Mouse (Mus musculus) heart, adult 9 months (tissue): ENCODE measurements around the gene Aqp3.
"Not testable (repeated sequence)": the region's sequence is repeated elsewhere in the genome, so short reads cannot be mapped to it uniquely, and the experiment has no call there.

Source experiments
- DNase-seq, 2 experiments: peaks; one replicate each; pipeline ENCODE4 v3.0.0; 2022; ENCODE audit warnings: low spot score in 2 of 2

Aqp3 gene

GRCm38 (mm10) chr4:41107440-41107839 lies 9.5 kb upstream of the Aqp3 start:
- DNase-seq = no peak

GRCm38 (mm10) chr4:41102901-41103300 lies 4.9 kb upstream of the Aqp3 start:
- no peak for DNase-seq

GRCm38 (mm10) chr4:41100986-41101385 lies 3.0 kb upstream of the Aqp3 start:
- no peak for DNase-seq

- no peak for DNase-seq
Measured at GRCm38 (mm10) chr4:41098577-41098951, 581 bp upstream of the Aqp3 start.

GRCm38 (mm10) chr4:41097381-41097780 lies 602 bp downstream of the Aqp3 start:
- DNase-seq = no peak

GRCm38 (mm10) chr4:41096794-41097193 lies 1.2 kb downstream of the Aqp3 start:
- DNase-seq = no peak

GRCm38 (mm10) chr4:41096169-41096568 lies 1.8 kb downstream of the Aqp3 start:
- DNase-seq = no peak

- DNase-seq = no peak
Measured at GRCm38 (mm10) chr4:41094361-41094760, 3.6 kb downstream of the Aqp3 start.

DNA sequence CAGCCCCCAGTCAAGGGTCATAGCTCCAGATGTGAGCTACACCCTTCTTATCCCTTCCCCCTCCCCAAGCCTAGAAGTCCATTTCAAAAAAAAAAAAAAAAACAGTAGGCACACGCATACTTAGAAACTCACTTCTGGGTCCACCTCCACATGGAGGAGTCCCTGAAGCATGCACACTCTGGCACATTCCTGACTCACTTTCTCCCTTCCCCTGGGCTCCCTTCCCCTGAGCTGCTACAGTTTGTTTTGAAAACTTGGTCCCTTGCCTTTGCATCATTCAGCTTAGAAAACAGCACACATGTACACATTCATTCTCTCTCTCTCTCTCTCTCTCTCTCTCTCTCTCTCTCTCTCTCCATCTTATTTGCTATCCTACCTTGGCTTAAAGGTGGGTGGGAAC lies 5.0 kb downstream of the Aqp3 start:
- DNase-seq = no peak

DNA sequence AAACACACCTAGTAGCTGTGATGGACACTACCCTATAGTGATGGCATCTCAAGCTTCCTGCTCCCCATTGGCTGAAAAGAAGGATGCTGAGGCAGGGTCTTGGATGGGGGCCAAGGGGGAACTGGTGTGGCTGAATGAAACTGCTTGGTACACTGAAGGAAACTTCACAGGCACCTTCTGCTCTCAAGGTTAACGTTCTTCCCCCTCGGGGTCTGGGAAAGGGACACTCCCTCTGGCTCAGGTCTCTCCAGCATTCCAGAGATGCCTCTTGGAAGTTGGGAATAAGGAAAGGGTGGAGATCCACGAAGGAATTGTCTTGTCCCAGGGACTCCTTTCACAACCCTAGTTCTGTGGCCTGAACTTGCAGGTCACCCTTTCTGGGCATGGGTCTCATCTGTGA lies 6.6 kb downstream of the Aqp3 start:
- DNase-seq = no peak

DNA sequence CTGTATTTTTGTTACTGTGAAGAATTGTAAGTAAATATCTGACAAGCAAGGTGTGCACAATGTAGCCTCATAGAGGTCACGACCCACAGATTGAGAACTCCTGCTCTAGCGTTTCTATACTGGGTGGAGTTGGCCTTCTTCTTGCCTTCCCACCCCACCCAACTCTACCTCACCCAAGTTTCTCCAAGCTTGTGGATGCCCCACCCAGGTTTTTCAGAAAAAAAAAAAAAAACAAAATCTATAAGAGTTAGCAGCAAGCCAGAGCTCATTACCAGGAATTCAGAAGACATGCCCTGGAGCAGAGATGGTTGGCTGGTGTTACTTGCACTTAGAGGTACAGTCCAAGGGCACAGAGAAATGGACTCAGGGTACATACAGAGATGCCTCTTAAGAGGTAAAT lies 8.3 kb downstream of the Aqp3 start:
- DNase-seq = no peak

DNA sequence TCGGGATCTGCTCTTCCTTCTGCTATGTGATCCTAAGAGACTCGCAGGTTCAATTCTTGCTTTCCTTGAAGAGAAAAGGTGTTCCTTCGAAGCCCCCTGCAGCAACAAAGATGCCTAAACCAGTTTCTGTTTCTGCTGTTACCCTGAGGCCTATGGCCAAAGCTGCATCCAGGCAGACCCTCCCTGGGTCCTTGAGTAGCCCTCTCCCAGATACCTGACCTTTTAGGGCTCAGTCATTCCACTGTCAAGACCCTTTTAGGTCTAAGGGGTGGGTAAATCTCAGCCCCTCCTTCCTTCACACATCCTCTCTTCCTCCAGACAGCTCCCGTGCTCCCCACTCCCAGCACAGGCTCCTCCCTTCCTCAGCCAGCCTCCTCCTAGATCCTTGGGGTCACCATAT lies 8.8 kb downstream of the Aqp3 start:
- no peak for DNase-seq

DNA sequence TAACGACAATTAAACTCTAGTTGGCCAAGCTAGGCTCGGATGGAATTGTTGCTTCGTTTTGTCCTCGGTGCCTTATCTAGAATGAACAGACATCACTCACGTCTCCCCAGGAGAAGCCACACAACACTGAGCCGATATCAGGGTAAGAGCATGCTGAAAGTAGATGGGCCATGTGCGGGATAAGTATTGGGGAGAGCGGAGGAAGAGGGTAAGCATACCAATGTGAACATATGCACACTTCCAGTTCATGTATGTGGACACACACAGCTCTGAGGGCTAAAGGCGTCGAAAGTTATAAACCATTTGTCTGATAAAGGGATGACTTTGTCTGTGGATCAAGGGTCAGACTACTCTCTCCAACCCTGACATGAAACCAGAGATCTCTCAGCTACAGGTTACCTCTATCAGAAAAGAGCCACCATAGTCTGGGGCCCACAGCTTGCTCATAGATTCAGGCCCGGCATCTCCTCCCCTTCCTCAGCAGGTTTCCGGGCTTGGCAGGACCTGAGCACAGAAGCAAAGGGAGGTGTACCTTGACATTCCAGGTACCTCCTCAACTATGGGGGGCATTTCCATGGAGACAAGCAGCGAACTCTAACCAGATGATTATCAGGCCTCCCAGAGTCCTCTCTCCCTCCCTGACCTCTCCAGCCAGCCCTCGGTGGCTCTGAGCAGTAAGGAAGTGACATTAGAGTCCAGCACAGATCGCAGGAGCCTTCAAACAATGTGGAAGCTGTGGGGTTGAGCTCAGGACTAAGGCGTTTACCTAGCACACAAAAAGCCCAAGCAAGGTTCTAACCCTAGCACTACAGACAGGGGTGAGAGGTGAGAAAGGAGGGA lies 10.3 kb downstream of the Aqp3 start:
- DNase-seq = no peak

DNA sequence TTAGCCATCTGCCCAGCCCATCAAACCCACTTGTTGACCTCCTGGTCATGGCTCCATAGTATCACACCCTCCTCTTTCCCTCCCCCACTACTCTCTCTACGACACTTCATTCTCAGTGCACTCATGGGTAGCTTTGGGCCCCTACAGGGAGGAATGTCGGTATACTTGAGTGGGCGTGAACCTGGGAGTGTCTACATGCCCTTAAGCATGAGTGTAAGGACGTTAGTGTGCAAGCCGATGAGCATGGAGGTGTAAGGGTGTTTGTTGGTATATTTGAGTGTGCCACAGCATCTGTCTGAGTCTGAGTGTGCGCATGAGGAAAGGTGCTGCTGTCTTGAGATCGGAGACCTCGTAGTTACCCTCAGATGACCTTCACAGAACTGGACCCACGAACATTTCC lies 11.0 kb downstream of the Aqp3 start:
- DNase-seq = no peak

GRCm38 (mm10) chr4:41084819-41085218 lies 13.2 kb downstream of the Aqp3 start:
- no peak for DNase-seq

DNA sequence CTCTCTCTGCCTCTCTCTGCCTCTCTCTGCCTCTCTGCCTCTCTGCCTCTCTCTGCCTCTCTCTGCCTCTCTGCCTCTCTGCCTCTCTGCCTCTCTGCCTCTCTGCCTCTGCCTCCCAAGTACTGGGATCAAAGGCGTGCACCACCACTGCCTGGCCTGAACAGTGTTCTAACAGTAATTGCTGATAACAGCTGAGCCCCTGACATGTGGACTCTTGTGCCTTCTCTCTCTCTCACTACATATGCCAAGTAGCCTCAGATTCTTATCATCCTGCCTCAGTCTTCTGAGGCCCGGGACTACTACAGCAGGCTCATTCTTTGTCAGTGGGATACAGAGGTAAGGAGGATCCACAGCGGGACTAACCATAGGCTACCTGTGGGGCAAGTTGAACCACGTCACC lies 15.2 kb downstream of the Aqp3 start:
- DNase-seq = not testable (repeated sequence)

GRCm38 (mm10) chr4:41081733-41082132 lies 16.2 kb downstream of the Aqp3 start:
- DNase-seq = no peak

- DNase-seq = no peak
Measured at GRCm38 (mm10) chr4:41078726-41079125, 19.3 kb downstream of the Aqp3 start.

DNA sequence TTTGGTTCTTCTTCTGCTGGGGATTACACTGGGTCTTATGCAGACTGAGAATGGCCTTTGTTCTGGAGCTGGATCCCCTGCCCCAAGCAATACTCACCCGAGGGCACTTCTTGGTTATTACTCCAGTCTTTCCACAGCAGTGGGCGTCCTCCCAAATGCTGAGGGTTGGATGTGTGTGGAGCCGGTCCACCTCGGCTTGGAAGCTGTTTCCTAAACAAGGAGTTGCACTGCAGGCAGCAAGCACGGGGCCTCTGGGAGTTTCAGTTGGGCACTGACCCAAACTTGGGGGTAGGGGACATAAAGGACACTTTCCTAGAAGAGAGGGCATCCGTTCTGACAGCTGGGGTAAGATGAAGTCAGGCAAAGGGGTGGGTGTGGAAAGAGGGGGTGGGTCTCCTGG lies 23.5 kb downstream of the Aqp3 start:
- no peak for DNase-seq

DNA sequence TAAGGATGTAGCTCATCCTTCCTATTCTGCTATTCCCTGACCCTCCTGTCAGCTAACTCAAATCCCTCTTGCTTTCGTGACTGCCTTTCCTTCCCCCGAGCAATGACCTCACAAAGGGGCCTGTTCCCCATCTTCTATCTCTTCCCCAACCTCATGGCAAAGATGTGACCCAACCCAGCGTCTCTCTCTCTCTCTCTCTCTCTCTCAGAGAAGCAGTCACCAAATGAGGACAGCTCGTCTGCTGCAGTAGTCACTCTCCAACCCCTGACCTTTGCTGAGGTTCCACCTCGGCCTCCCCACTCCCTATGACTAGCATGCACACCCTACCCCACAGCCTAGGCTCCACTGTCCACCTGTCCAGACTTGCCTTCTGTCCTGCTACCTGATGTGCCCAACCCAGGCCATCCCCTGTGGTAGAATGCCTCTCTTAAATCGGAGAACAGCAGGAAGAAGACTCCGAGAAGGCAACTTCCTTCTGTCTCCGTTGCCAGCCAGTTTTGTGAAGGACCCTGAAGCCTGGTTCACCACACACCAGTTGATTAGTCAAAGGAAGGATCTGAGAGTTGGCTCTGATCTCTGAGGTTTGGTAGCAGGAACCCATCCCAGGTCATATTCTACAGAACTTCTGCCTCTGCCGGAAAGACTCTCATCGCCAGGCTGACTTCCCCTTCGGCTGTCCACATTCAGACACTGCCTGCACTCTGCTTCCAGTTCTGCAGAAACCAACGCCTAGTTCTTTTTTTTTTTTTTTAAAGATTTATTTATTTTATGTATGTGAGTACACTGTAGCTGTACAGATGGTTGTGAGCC lies 24.8 kb downstream of the Aqp3 start:
- DNase-seq = peak in 1 of 2 experiments; percentile 27

DNA sequence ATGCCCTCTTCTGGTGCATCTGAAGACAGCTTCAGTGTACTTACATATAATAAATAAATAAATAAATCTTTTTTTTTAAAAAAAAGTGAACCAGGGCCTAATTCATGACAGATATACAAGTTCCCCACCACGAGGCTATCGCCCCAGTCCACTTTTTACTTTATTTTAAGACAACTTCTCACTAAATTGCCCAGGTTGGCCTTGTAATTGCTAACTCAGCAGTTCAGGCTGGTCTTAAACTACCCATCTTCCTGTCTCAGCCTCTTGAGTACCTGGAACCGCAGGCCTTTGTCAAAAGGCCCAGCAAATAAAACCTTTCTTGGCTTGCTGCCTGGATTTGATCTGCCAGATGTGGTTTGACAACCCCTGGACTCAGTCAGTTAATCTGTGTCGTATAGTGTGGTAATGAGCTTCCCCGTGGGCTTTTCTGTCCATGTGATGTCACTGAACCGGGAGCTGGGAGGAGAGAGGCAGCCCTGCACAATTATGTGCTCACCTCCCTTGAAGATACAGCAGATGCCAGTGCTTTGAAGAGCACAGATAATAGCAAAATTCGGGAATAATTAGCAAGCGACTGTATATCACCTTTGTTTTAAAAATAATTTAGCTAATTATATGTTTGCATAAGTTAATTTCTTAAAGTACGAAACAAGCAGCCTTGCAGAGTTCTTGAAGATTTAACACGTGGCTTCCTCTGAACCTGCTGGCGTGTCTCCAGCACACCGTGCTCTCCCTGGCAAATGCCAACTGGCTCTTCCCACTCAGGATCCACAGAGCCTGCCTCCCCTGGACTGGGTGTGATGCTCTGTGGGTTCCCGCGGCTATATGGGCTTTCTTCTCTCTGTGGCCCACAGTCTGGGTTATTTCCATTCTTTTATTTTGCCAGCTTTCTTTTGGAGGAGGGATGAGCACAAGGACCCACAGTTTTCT lies 26.2 kb downstream of the Aqp3 start:
- DNase-seq = no peak

- no peak for DNase-seq
Measured at GRCm38 (mm10) chr4:41065196-41065595, 32.8 kb downstream of the Aqp3 start.
